Mouse (Mus musculus) ES-Bruce4 (cell line): Measurements from ENCODE around the gene Ctsj.
"Not testable (repeated sequence)": the region's sequence is repeated elsewhere in the genome, so short reads cannot be mapped to it uniquely, and the experiment has no call there.

ENCODE experiments used
- CTCF ChIP-seq: IDR thresholded peaks from one replicate; pipeline ENCODE4 v1.8.1; 2011; ENCODE audit warnings: low read depth, low read length
- EP300 ChIP-seq: IDR thresholded peaks from 2 replicates; pipeline ENCODE4 v1.6.1; 2011; ENCODE audit warnings: low read depth, low read length; ENCODE audit not compliant: insufficient read depth
- POLR2A ChIP-seq: IDR thresholded peaks from one replicate; pipeline ENCODE4 v1.8.1; 2011; ENCODE audit warnings: low read length; ENCODE audit not compliant: insufficient read depth

DNA sequence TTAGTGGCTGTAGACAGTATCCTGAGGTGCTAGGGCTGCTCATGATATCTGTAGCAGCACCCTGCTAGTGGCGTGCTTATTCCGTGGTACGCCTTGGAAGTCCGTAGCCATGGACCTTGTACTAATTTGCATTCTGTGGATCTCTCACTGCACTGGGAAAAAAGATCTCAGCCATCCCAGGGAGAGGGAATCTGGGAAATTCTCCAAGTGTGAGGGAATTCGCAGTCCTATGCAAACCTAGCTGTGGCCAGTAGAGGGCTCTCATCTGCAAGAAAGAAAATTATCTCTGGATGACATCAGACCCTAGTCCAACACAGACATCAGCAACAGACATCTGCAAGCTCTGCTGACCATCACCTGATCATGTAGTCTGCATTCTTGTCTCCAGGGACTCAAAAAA lies 41.8 kb downstream of the Ctsj start:
- TF ChIP-seq CTCF, POLR2A, EP300: not testable (repeated sequence)
